Mouse (Mus musculus) kidney, adult 2 months (tissue): Measurements from ENCODE around the gene Cirbp.
A peak's percentile ranks its signal among the peaks of the same experiment; 100 is the strongest.

Experiments used
- CTCF ChIP-seq: fragments of 200-500 bp; conservative IDR thresholded peaks from 2 replicates; pipeline ENCODE4 v1.5.1; 2011; ENCODE audit warnings: low read depth, mild to moderate bottlenecking, control low read depth, low read length, moderate library complexity, mixed read lengths; ENCODE audit not compliant: insufficient read depth, insufficient read length
- POLR2A ChIP-seq: fragments of 200-500 bp; IDR thresholded peaks from one replicate; pipeline ENCODE4 v1.6.1; 2011; ENCODE audit warnings: low read depth, low read length, control low read depth

DNA sequence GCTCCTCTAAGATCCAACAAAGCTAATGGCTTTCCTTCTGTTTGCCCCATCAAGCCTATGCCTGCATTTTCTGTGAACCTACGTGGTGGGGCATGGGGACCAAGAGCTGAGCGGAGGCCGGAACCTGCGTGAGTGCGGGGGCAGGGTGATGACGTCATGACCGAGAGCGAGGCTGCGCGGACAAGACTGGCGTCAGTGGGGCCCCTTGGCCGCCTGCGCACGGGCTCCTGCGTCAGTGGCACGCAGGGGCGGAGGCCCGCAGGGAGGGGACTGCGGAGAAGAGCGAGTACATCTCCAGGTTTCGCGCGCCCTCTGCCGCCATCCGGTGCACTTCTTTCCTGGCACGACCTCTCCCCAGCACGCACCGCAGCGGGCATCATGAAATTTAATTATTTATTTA lies 24.5 kb upstream of the Cirbp start:
- TF ChIP-seq CTCF (peak; percentile 82), POLR2A (peak; percentile 23)
